Mouse (Mus musculus): ENCODE measurements around the gene Grik3. TPM values are rescaled to one million over a fixed set of nuclear protein-coding genes. Genes with fewer than 3 reads are reported as not detected.

Grik3 gene
- polyA plus RNA-seq, 1 experiment from 2014 or later, result 1.1 TPM

- Histone ChIP-seq H3K4me1 (ENCODE audit: control insufficient read depth, insufficient read depth, low read length) (peaks cover 9% of the 10 kb centered on the region; the same call in 1 of the 2 replicates), H3K27ac (ENCODE audit: low read length) (no peak overlapping the region), H3K36me3 (ENCODE audit: control insufficient read depth, insufficient read depth, low read length) (no peaks in the 10 kb centered on the region), H3K27me3 (ENCODE audit: control insufficient read depth, insufficient read depth, low read length) (no peaks in the 10 kb centered on the region), H3K4me3 (ENCODE audit: low read depth, low read length) (no peak overlapping the region), H3K4me2 (replicated peaks; ENCODE audit: low read depth, low read length) (no peak overlapping the region), H3K9me3 (ENCODE audit: control insufficient read depth, low read depth, low read length) (no peaks in the 10 kb centered on the region), H3K9ac (replicated peaks; ENCODE audit: low read depth, low read length) (no peak overlapping the region)
- WGBS, result 43% methylated on average over 17 of the region's 17 CpGs
- no peak for ATAC-seq (ENCODE audit: insufficient number of reproducible peaks, insufficient read depth, low FRiP score, low read depth)
Observed at GRCm38 (mm10) chr4:125564008-125564710, 73.7 kb downstream of the Grik3 start.

GRCm38 (mm10) chr4:125565711-125566439 lies 75.4 kb downstream of the Grik3 start:
- peaks cover 9% of the 10 kb centered on the region; the same call in 1 of the 2 replicates for H3K4me1 ChIP-seq (ENCODE audit: control insufficient read depth, insufficient read depth, low read length)
- WGBS, result 42% methylated on average over 8 of the region's 8 CpGs
- H3K27ac ChIP-seq (ENCODE audit: low read length), result no peak overlapping the region
- H3K9me3 ChIP-seq (ENCODE audit: control insufficient read depth, low read depth, low read length), result no peaks in the 10 kb centered on the region
- no peak overlapping the region for H3K4me2 ChIP-seq (replicated peaks; ENCODE audit: low read depth, low read length)
- H3K4me3 ChIP-seq (ENCODE audit: low read depth, low read length), result no peak overlapping the region
- ATAC-seq (ENCODE audit: insufficient number of reproducible peaks, insufficient read depth, low FRiP score, low read depth), result no peak
- no peaks in the 10 kb centered on the region for H3K36me3 ChIP-seq (ENCODE audit: control insufficient read depth, insufficient read depth, low read length)
- no peak overlapping the region for H3K9ac ChIP-seq (replicated peaks; ENCODE audit: low read depth, low read length)
- H3K27me3 ChIP-seq (ENCODE audit: control insufficient read depth, insufficient read depth, low read length), result no peaks in the 10 kb centered on the region; the same call in 1 of the 2 replicates

GRCm38 (mm10) chr4:125568210-125568609 lies 77.7 kb downstream of the Grik3 start:
- WGBS, result 87% methylated on average over 6 of the region's 6 CpGs
- no peaks in the 10 kb centered on the region for H3K36me3 ChIP-seq (ENCODE audit: control insufficient read depth, insufficient read depth, low read length)
- H3K4me3 ChIP-seq (ENCODE audit: low read depth, low read length), result no peak overlapping the region
- no peak overlapping the region for H3K27ac ChIP-seq (ENCODE audit: low read length)
- no peak overlapping the region for H3K9ac ChIP-seq (replicated peaks; ENCODE audit: low read depth, low read length)
- no peak for ATAC-seq (ENCODE audit: insufficient number of reproducible peaks, insufficient read depth, low FRiP score, low read depth)
- H3K27me3 ChIP-seq (ENCODE audit: control insufficient read depth, insufficient read depth, low read length), result no peaks in the 10 kb centered on the region; the same call in 1 of the 2 replicates
- no peak overlapping the region for H3K4me2 ChIP-seq (replicated peaks; ENCODE audit: low read depth, low read length)
- H3K4me1 ChIP-seq (ENCODE audit: control insufficient read depth, insufficient read depth, low read length), result peaks cover 9% of the 10 kb centered on the region; the same call in 1 of the 2 replicates
- H3K9me3 ChIP-seq (ENCODE audit: control insufficient read depth, low read depth, low read length), result no peaks in the 10 kb centered on the region

GRCm38 (mm10) chr4:125571651-125572311 lies 81.3 kb downstream of the Grik3 start:
- Histone ChIP-seq H3K4me3 (ENCODE audit: low read depth, low read length) (no peak overlapping the region), H3K36me3 (ENCODE audit: control insufficient read depth, insufficient read depth, low read length) (no peaks in the 10 kb centered on the region), H3K27me3 (ENCODE audit: control insufficient read depth, insufficient read depth, low read length) (no peaks in the 10 kb centered on the region; the same call in 1 of the 2 replicates), H3K27ac (ENCODE audit: low read length) (no peak overlapping the region), H3K4me1 (ENCODE audit: control insufficient read depth, insufficient read depth, low read length) (no peaks in the 10 kb centered on the region), H3K4me2 (replicated peaks; ENCODE audit: low read depth, low read length) (no peak overlapping the region), H3K9ac (replicated peaks; ENCODE audit: low read depth, low read length) (no peak overlapping the region), H3K9me3 (ENCODE audit: control insufficient read depth, low read depth, low read length) (no peaks in the 10 kb centered on the region)
- 34% methylated on average over 12 of the region's 12 CpGs for WGBS
- no peak for ATAC-seq (ENCODE audit: insufficient number of reproducible peaks, insufficient read depth, low FRiP score, low read depth)

- no peak overlapping the region for H3K9ac ChIP-seq (replicated peaks; ENCODE audit: low read depth, low read length)
- H3K4me2 ChIP-seq (replicated peaks; ENCODE audit: low read depth, low read length), result no peak overlapping the region
- H3K9me3 ChIP-seq (ENCODE audit: control insufficient read depth, low read depth, low read length), result no peaks in the 10 kb centered on the region
- no peaks in the 10 kb centered on the region for H3K4me1 ChIP-seq (ENCODE audit: control insufficient read depth, insufficient read depth, low read length)
- 4% methylated on average over 5 of the region's 5 CpGs for WGBS
- H3K27me3 ChIP-seq (ENCODE audit: control insufficient read depth, insufficient read depth, low read length), result no peaks in the 10 kb centered on the region; the same call in 1 of the 2 replicates
- no peak for ATAC-seq (ENCODE audit: insufficient number of reproducible peaks, insufficient read depth, low FRiP score, low read depth)
- no peaks in the 10 kb centered on the region for H3K36me3 ChIP-seq (ENCODE audit: control insufficient read depth, insufficient read depth, low read length)
- no peak overlapping the region for H3K4me3 ChIP-seq (ENCODE audit: low read depth, low read length)
- no peak overlapping the region for H3K27ac ChIP-seq (ENCODE audit: low read length)
Observed at GRCm38 (mm10) chr4:125572312-125572663, 81.8 kb downstream of the Grik3 start.

GRCm38 (mm10) chr4:125573000-125573399 lies 82.5 kb downstream of the Grik3 start:
- Histone ChIP-seq H3K9ac (replicated peaks; ENCODE audit: low read depth, low read length) (no peak overlapping the region), H3K4me3 (ENCODE audit: low read depth, low read length) (no peak overlapping the region), H3K27me3 (ENCODE audit: control insufficient read depth, insufficient read depth, low read length) (no peaks in the 10 kb centered on the region; the same call in 1 of the 2 replicates), H3K9me3 (ENCODE audit: control insufficient read depth, low read depth, low read length) (no peaks in the 10 kb centered on the region), H3K27ac (ENCODE audit: low read length) (no peak overlapping the region), H3K36me3 (ENCODE audit: control insufficient read depth, insufficient read depth, low read length) (no peaks in the 10 kb centered on the region), H3K4me2 (replicated peaks; ENCODE audit: low read depth, low read length) (no peak overlapping the region), H3K4me1 (ENCODE audit: control insufficient read depth, insufficient read depth, low read length) (no peaks in the 10 kb centered on the region)
- no peak for ATAC-seq (ENCODE audit: insufficient number of reproducible peaks, insufficient read depth, low FRiP score, low read depth)
- whole genome bisulfite sequencing, result 23% methylated on average over 5 of the region's 5 CpGs

GRCm38 (mm10) chr4:125573951-125574675 lies 83.6 kb downstream of the Grik3 start:
- H3K4me2 ChIP-seq (replicated peaks; ENCODE audit: low read depth, low read length), result no peak overlapping the region
- no peaks in the 10 kb centered on the region for H3K36me3 ChIP-seq (ENCODE audit: control insufficient read depth, insufficient read depth, low read length)
- H3K4me1 ChIP-seq (ENCODE audit: control insufficient read depth, insufficient read depth, low read length), result no peaks in the 10 kb centered on the region
- ATAC-seq (ENCODE audit: insufficient number of reproducible peaks, insufficient read depth, low FRiP score, low read depth), result no peak
- H3K9ac ChIP-seq (replicated peaks; ENCODE audit: low read depth, low read length), result no peak overlapping the region
- H3K27me3 ChIP-seq (ENCODE audit: control insufficient read depth, insufficient read depth, low read length), result no peaks in the 10 kb centered on the region; the same call in 1 of the 2 replicates
- no peaks in the 10 kb centered on the region for H3K9me3 ChIP-seq (ENCODE audit: control insufficient read depth, low read depth, low read length)
- no peak overlapping the region for H3K4me3 ChIP-seq (ENCODE audit: low read depth, low read length)
- H3K27ac ChIP-seq (ENCODE audit: low read length), result no peak overlapping the region
- 10% methylated on average over 11 of the region's 11 CpGs for WGBS

- H3K9ac ChIP-seq (replicated peaks; ENCODE audit: low read depth, low read length), result no peak overlapping the region
- no peak overlapping the region for H3K27ac ChIP-seq (ENCODE audit: low read length)
- no peaks in the 10 kb centered on the region for H3K27me3 ChIP-seq (ENCODE audit: control insufficient read depth, insufficient read depth, low read length)
- no peak overlapping the region for H3K4me3 ChIP-seq (ENCODE audit: low read depth, low read length)
- WGBS, result 43% methylated on average over 5 of the region's 5 CpGs
- H3K4me2 ChIP-seq (replicated peaks; ENCODE audit: low read depth, low read length), result no peak overlapping the region
- H3K9me3 ChIP-seq (ENCODE audit: control insufficient read depth, low read depth, low read length), result no peaks in the 10 kb centered on the region
- no peaks in the 10 kb centered on the region for H3K4me1 ChIP-seq (ENCODE audit: control insufficient read depth, insufficient read depth, low read length)
- no peak for ATAC-seq (ENCODE audit: insufficient number of reproducible peaks, insufficient read depth, low FRiP score, low read depth)
- H3K36me3 ChIP-seq (ENCODE audit: control insufficient read depth, insufficient read depth, low read length), result no peaks in the 10 kb centered on the region
Observed at GRCm38 (mm10) chr4:125580336-125580735, 89.8 kb downstream of the Grik3 start.

All from stomach, embryonic 14.5 days (tissue).